Mouse (Mus musculus) left cerebral cortex, postnatal 4 days (tissue): ENCODE measurements around the gene Siglecg. TPM values are rescaled to one million over a fixed set of nuclear protein-coding genes. Genes with fewer than 3 reads are reported as not detected.

Source experiments
- microRNA-seq: library from miRNA; unstranded; fragments of <30 nt; microRNA quantifications from one replicate; pipeline ENCODE4 v1.2.0, GENCODE M21; 2022
- total RNA-seq, 2 experiments: library from RNA; stranded (reverse); gene quantifications; 2 replicates each; pipeline ENCODE4 v1.2.3; 2021

Siglecg gene
- total RNA-seq, 2 experiments from 2014 or later, result not detected

Small RNA genes within 50 kb of the gene (microRNA-seq; reads per million reads assigned to microRNA genes)
- gene Mir7051, result 1.2 reads per million

Other genes starting within 250 kb of the Siglecg start
- gene Zfp715, start 94.9 kb upstream of the Siglecg start, total RNA-seq, result 10 to 100 TPM; 26.3 to 27.8 TPM
- gene Siglecf, start 56.9 kb upstream of the Siglecg start, total RNA-seq, result under 1 TPM; 0.16 to 0.26 TPM
- not detected for gene Lim2, start 19.5 kb downstream of the Siglecg start, total RNA-seq
- gene Nkg7, start 28.9 kb downstream of the Siglecg start, total RNA-seq, result not detected
- gene Cldnd2, start 32.6 kb downstream of the Siglecg start, total RNA-seq, result not detected
- gene Etfb, start 35.9 kb downstream of the Siglecg start, total RNA-seq, result 10 to 100 TPM; 44.7 to 47.5 TPM
- 1 to 10 TPM in 1 of 2 experiments, not detected in 1; 2.1 TPM for gene Gm45233, start 35.9 kb downstream of the Siglecg start, total RNA-seq
- gene Vsig10l, start 54.9 kb downstream of the Siglecg start, total RNA-seq, result 1 to 10 TPM; 5.4 to 7.5 TPM
- 10 to 100 TPM; 57.1 to 59.1 TPM for gene Iglon5, start 81.9 kb downstream of the Siglecg start, total RNA-seq
- gene 4931406B18Rik, start 97.7 kb downstream of the Siglecg start, total RNA-seq, result not detected
- gene Cd33, start 136.2 kb downstream of the Siglecg start, total RNA-seq, result 1 to 10 TPM; 2.3 to 2.5 TPM
- 1 to 10 TPM; 7.5 to 9.7 TPM for gene Zfp658, start 154.1 kb downstream of the Siglecg start, total RNA-seq
- gene Zfp719, start 171.4 kb downstream of the Siglecg start, total RNA-seq, result 10 to 100 TPM; 18.5 to 19.9 TPM
- under 1 TPM in 1 of 2 experiments, not detected in 1; 0.34 TPM for gene Zfp819, start 199.0 kb downstream of the Siglecg start, total RNA-seq
- under 1 TPM in 1 of 2 experiments, not detected in 1; 0.24 TPM for gene Ceacam18, start 226.5 kb downstream of the Siglecg start, total RNA-seq